24 mouse cellular contexts compared by ENCODE assay signal in the genomic region with DNA sequence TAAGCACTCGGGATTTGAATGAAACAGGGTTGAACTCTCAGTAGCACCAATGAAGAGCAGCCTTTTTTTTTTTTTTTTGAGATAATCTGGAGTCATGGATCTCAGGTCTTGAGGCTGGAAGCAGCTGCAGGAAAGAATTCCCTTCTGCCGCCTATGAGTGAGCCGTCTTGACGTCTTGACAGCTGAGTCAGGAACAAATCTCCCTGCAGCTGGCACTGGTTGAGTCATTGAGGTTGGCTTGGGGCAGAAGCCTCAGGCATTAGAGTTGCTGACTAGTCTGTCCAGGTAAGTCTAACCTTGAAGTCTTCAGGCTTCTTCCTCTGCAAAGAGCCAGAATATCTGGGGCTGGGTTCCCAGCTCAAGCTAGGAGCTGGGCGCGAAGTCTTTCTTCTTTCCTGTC. TPM values are rescaled to one million over a fixed set of nuclear protein-coding genes. Genes with fewer than 3 reads are reported as not detected.
DNase-seq lines count a peak whose midpoint lies in the region; ATAC-seq and TF ChIP-seq lines count a peak whose summit lies in the region.
"Had no signal": no experiment of that assay in that cellular context is flagged by ENCODE, and none has a peak within 500 bp of the region (broad histone marks: within the 10 kb centered on the region; RNA-seq: fewer than 3 reads in every experiment).

No protein-coding gene starts in this region.

- H3K27me3 ChIP-seq in kidney, embryonic 15.5 days = no peaks in the 10 kb centered on the region
- H3K27me3 ChIP-seq in small intestine, adult 2 months (ENCODE audit: control insufficient read depth, insufficient read depth, low read length) = no peaks in the 10 kb centered on the region
- H3K27me3 ChIP-seq: Patski had no signal

- no peak overlapping the region for H3K9ac ChIP-seq in kidney, embryonic 15.5 days
- H3K9ac ChIP-seq: forebrain, postnatal 0 days had no signal

- no peak for ATAC-seq in kidney, embryonic 15.5 days (replicated peaks; ENCODE audit: low FRiP score)
- ATAC-seq: forebrain, postnatal 0 days; hindbrain, embryonic 16.5 days; Patski had no signal

- H3K27ac ChIP-seq in kidney, embryonic 15.5 days = no peak overlapping the region
- peak overlapping the region; percentile 98 for H3K27ac ChIP-seq in small intestine, adult 2 months (ENCODE audit: insufficient read depth, low read depth, low read length)
- H3K27ac ChIP-seq: embryonic facial prominence, embryonic 10.5 days; midbrain, embryonic 10.5 days had no signal

- H3K36me3 ChIP-seq in kidney, embryonic 15.5 days = peaks cover 8% of the 10 kb centered on the region
- peaks cover 3% of the 10 kb centered on the region; the same call in 1 of the 2 replicates for H3K36me3 ChIP-seq in small intestine, adult 2 months (ENCODE audit: control insufficient read depth, insufficient read depth, low read length)

- TF ChIP-seq POLR2A in small intestine, adult 2 months (IDR thresholded peaks at IDR 0.05; ENCODE audit: low read depth, low read length) = no peak

- DNase-seq in kidney, adult 18-20 months = peak; percentile 33
- peak; percentile 32 for DNase-seq in thymus, postnatal 14 days
- DNase-seq in thymus, postnatal 10 days (ENCODE audit: low spot score in 2 of 2) = no peak
- peak; percentile 57 for DNase-seq in NIH3T3 (ENCODE audit: low read depth)
- no peak for DNase-seq in right cerebral cortex, postnatal 14 days
- no peak for DNase-seq in frontal cortex, adult 2 months (ENCODE audit: extremely low spot score in 1 of 2, low spot score in 1 of 2)
- DNase-seq: adrenal gland, adult 2 months; cerebellum, adult 11-12 months; cerebellum, postnatal 10 days; forebrain, postnatal 0 days; gastrocnemius, postnatal 36 days; lung, postnatal 10 days; spleen, adult 18-20 months had no signal

- no peaks in the 10 kb centered on the region for H3K9me3 ChIP-seq in kidney, embryonic 15.5 days (replicated peaks)
- H3K9me3 ChIP-seq: embryonic facial prominence, embryonic 10.5 days; midbrain, embryonic 10.5 days had no signal

- H3K4me3 ChIP-seq in kidney, embryonic 15.5 days (replicated peaks) = no peak overlapping the region
- no peak overlapping the region for H3K4me3 ChIP-seq in small intestine, adult 2 months (ENCODE audit: low read depth, low read length)
- H3K4me3 ChIP-seq: embryonic facial prominence, embryonic 10.5 days; midbrain, embryonic 10.5 days had no signal

- 78% methylated on average over 6 of the region's 6 CpGs for WGBS in kidney, embryonic 15.5 days
- WGBS in small intestine, adult 2 months = 39% methylated on average over 6 of the region's 6 CpGs

- TF ChIP-seq CTCF in small intestine, adult 2 months (IDR thresholded peaks at IDR 0.05; ENCODE audit: extremely low read depth, insufficient read length, insufficient replicate concordance, low read depth, low read length) = no peak

- no peak overlapping the region for H3K4me2 ChIP-seq in kidney, embryonic 15.5 days

- H3K4me1 ChIP-seq in kidney, embryonic 15.5 days = peaks cover 18% of the 10 kb centered on the region
- peaks cover 13% of the 10 kb centered on the region; the same call in 1 of the 2 replicates for H3K4me1 ChIP-seq in small intestine, adult 2 months (ENCODE audit: control insufficient read depth, insufficient read depth, insufficient read length, low read length)

RNA-seq across cellular contexts. Expression of gene Syde1, which starts 2.4 kb away (rescaled TPM):
- polyA plus RNA-seq in kidney, embryonic 15.5 days (2015; fragmentation: Nextera tagmentation; extraction: Ambion mirVana) = 16.7 and 18.7 TPM in 2 replicates
- 4.8 and 8.6 TPM in 2 replicates for polyA plus RNA-seq in small intestine, adult 2 months (2012; rRNA removed)
- 7.3 and 8.2 TPM in 2 replicates for polyA plus RNA-seq in frontal cortex, adult 2 months (2012; rRNA removed)

RNA-seq across cellular contexts. Expression of gene Ilvbl, which starts 20.0 kb away (rescaled TPM):
- polyA plus RNA-seq in kidney, embryonic 15.5 days (2015; fragmentation: Nextera tagmentation; extraction: Ambion mirVana) = 45.3 and 50.3 TPM in 2 replicates
- 62.2 and 168 TPM in 2 replicates for polyA plus RNA-seq in small intestine, adult 2 months (2012; rRNA removed)
- polyA plus RNA-seq in frontal cortex, adult 2 months (2012; rRNA removed) = 41.4 and 44.3 TPM in 2 replicates

RNA-seq across cellular contexts. Expression of gene Olfr1357, which starts 23.7 kb away (rescaled TPM):
- polyA plus RNA-seq in kidney, embryonic 15.5 days (2015; fragmentation: Nextera tagmentation; extraction: Ambion mirVana) = not detected in 2 replicates
- polyA plus RNA-seq in small intestine, adult 2 months (2012; rRNA removed) = not detected in 2 replicates
- 0.08 and 0.11 TPM in 2 replicates for polyA plus RNA-seq in frontal cortex, adult 2 months (2012; rRNA removed)
- polyA plus RNA-seq: adrenal gland, adult 2 months; cortical plate, adult 2 months; embryonic facial prominence, embryonic 10.5 days; forebrain, postnatal 0 days; heart, postnatal 0 days; hindbrain, embryonic 16.5 days; limb, embryonic 11.5 days; liver, adult 2 months; liver, embryonic 16.5 days; midbrain, embryonic 10.5 days; Patski had no signal

Comparison
In these comparisons a context has a peak if more than half of its experiments do, and no peak if none do; other contexts are left out.
1. DNase-seq: peak in kidney, adult 18-20 months (single experiment), thymus, postnatal 14 days (single experiment) and NIH3T3 (single experiment); none in thymus, postnatal 10 days (0 of 2), right cerebral cortex, postnatal 14 days (single experiment) and frontal cortex, adult 2 months (0 of 2).